Mouse (Mus musculus): ENCODE results near the gene Pafah1b1. TPM values are rescaled to one million over a fixed set of nuclear protein-coding genes. Genes with fewer than 3 reads are reported as not detected.
A peak's percentile ranks its signal among the peaks of the same experiment; 100 is the strongest.

Gene Pafah1b1
- total RNA-seq (2014; rRNA removed) (200 and 248 TPM in 2 replicates), polyA plus RNA-seq (2015; fragmentation: Nextera tagmentation; extraction: Ambion mirVana) (57.4 and 64.1 TPM in 2 replicates)

- peaks cover 8% of the 10 kb centered on the region for H3K4me1 ChIP-seq (ENCODE audit: insufficient read depth)
- H3K4me3 ChIP-seq (ENCODE audit: low read depth, low read length): peak within 1 kb of the TSS; percentile 100
- H3K36me3 ChIP-seq (ENCODE audit: insufficient read depth): no peaks in the 10 kb centered on the region
- DNase-seq: peak; percentile 97
- WGBS: 3% methylated on average over 50 of the region's 56 CpGs
- peak within 1 kb of the TSS; percentile 56 for H3K4me2 ChIP-seq (ENCODE audit: low read depth)
- H3K9ac ChIP-seq: peak within 1 kb of the TSS; percentile 97
- TF ChIP-seq CTCF (IDR thresholded peaks at IDR 0.05; ENCODE audit: low read depth): peak; percentile 45
- no peaks in the 10 kb centered on the region for H3K27me3 ChIP-seq (ENCODE audit: insufficient read depth, low read length)
- no peaks in the 10 kb centered on the region for H3K9me3 ChIP-seq (ENCODE audit: low read length)
- peak within 1 kb of the TSS; percentile 99 for H3K27ac ChIP-seq (ENCODE audit: low read depth, low read length)
- peak; percentile 98 for ATAC-seq
These were observed at the start of gene Pafah1b1 for GRCm38 (mm10) chr11:74724235-74724791. Gene Pafah1b1 (minus strand): TSS chr11:74724670.

GRCm38 (mm10) chr11:74772386-74772785 is 47.9 kb upstream of the Pafah1b1 start:
- no peaks in the 10 kb centered on the region for H3K27me3 ChIP-seq (ENCODE audit: insufficient read depth, low read length)
- peaks cover 17% of the 10 kb centered on the region for H3K36me3 ChIP-seq (ENCODE audit: insufficient read depth)
- no peak overlapping the region for H3K27ac ChIP-seq (ENCODE audit: low read depth, low read length)
- H3K9me3 ChIP-seq (ENCODE audit: low read length): no peaks in the 10 kb centered on the region
- no peak for ATAC-seq
- H3K4me2 ChIP-seq (ENCODE audit: low read depth): no peak overlapping the region
- WGBS: 90% methylated on average over 2 of the region's 2 CpGs
- H3K9ac ChIP-seq: no peak overlapping the region
- no peak for TF ChIP-seq CTCF (IDR thresholded peaks at IDR 0.05; ENCODE audit: low read depth)
- H3K4me3 ChIP-seq (ENCODE audit: low read depth, low read length): no peak overlapping the region
- no peak for DNase-seq
- H3K4me1 ChIP-seq (ENCODE audit: insufficient read depth): peaks cover 12% of the 10 kb centered on the region; the same call in 1 of the 2 replicates

GRCm38 (mm10) chr11:74771650-74772049 is 47.2 kb upstream of the Pafah1b1 start:
- peaks cover 17% of the 10 kb centered on the region for H3K36me3 ChIP-seq (ENCODE audit: insufficient read depth)
- peak overlapping the region; percentile 69 for H3K4me2 ChIP-seq (ENCODE audit: low read depth)
- no peaks in the 10 kb centered on the region for H3K27me3 ChIP-seq (ENCODE audit: insufficient read depth, low read length)
- H3K27ac ChIP-seq (ENCODE audit: low read depth, low read length): no peak overlapping the region
- no peaks in the 10 kb centered on the region for H3K9me3 ChIP-seq (ENCODE audit: low read length)
- DNase-seq (no peak), ATAC-seq (no peak)
- peaks cover 12% of the 10 kb centered on the region; the same call in 1 of the 2 replicates for H3K4me1 ChIP-seq (ENCODE audit: insufficient read depth)
- H3K9ac ChIP-seq: no peak overlapping the region
- H3K4me3 ChIP-seq (ENCODE audit: low read depth, low read length): peak overlapping the region; percentile 82
- 71% methylated on average over 4 of the region's 4 CpGs for WGBS
- no peak for TF ChIP-seq CTCF (IDR thresholded peaks at IDR 0.05; ENCODE audit: low read depth)

GRCm38 (mm10) chr11:74771234-74771633 is 46.8 kb upstream of the Pafah1b1 start:
- no peak for DNase-seq
- H3K4me3 ChIP-seq (ENCODE audit: low read depth, low read length): peak overlapping the region; percentile 82
- H3K9ac ChIP-seq: peak overlapping the region; percentile 93
- H3K27me3 ChIP-seq (ENCODE audit: insufficient read depth, low read length): no peaks in the 10 kb centered on the region
- no peak for ATAC-seq
- H3K4me2 ChIP-seq (ENCODE audit: low read depth): peak overlapping the region; percentile 69
- H3K9me3 ChIP-seq (ENCODE audit: low read length): no peaks in the 10 kb centered on the region
- peaks cover 12% of the 10 kb centered on the region; the same call in 1 of the 2 replicates for H3K4me1 ChIP-seq (ENCODE audit: insufficient read depth)
- no peak for TF ChIP-seq CTCF (IDR thresholded peaks at IDR 0.05; ENCODE audit: low read depth)
- H3K27ac ChIP-seq (ENCODE audit: low read depth, low read length): peak overlapping the region; percentile 96
- 11% methylated on average over 8 of the region's 8 CpGs for WGBS
- peaks cover 17% of the 10 kb centered on the region for H3K36me3 ChIP-seq (ENCODE audit: insufficient read depth)

DNA sequence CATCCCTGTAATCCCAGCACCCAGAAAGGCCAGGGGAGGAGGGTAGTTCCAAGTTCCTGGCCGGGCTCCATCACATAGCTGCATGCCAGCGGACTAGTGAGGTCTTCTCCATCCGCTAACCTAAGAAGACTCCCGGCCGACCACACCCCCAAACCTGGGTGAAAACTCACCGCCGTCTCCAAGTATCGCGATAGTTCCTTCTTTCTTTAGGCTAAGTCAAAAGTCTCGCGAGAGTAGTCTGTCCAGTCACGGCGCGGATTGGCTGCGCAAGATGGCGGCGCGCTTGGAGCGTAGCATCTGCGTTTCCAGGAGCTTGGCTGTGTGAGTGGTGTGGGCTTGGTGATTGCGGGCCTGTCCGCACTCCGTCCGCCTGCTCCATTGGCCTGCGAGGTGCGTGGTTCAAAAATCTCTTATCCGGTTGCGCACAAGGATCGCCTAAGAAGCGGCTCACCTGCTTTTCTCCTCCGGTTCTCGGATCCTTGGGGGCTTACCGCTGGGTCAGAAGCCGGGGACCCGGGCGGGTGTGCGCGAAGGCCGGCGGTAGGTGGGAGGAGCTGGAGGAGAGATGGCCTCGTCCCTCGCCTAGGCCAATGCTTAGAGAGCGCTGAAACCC is 46.2 kb upstream of the Pafah1b1 start, which contains the start of gene Mettl16:
Mettl16 (plus strand) TSS at position 236 of the 613 bp plus-strand sequence.
- Histone ChIP-seq H3K4me2 (ENCODE audit: low read depth) (peak within 1 kb of the TSS; percentile 69), H3K4me1 (ENCODE audit: insufficient read depth) (peaks cover 12% of the 10 kb centered on the region; the same call in 1 of the 2 replicates), H3K9ac (peak within 1 kb of the TSS; percentile 93), H3K27me3 (ENCODE audit: insufficient read depth, low read length) (no peaks in the 10 kb centered on the region), H3K9me3 (ENCODE audit: low read length) (no peaks in the 10 kb centered on the region), H3K36me3 (ENCODE audit: insufficient read depth) (peaks cover 11% of the 10 kb centered on the region; the same call in 1 of the 2 replicates), H3K4me3 (ENCODE audit: low read depth, low read length) (peak within 1 kb of the TSS; percentile 82), H3K27ac (ENCODE audit: low read depth, low read length) (peak within 1 kb of the TSS; percentile 96)
- peak; percentile 98 for DNase-seq
- 1% methylated on average over 43 of the region's 43 CpGs for WGBS
- ATAC-seq: peak; percentile 98
- TF ChIP-seq CTCF (IDR thresholded peaks at IDR 0.05; ENCODE audit: low read depth): no peak

DNA sequence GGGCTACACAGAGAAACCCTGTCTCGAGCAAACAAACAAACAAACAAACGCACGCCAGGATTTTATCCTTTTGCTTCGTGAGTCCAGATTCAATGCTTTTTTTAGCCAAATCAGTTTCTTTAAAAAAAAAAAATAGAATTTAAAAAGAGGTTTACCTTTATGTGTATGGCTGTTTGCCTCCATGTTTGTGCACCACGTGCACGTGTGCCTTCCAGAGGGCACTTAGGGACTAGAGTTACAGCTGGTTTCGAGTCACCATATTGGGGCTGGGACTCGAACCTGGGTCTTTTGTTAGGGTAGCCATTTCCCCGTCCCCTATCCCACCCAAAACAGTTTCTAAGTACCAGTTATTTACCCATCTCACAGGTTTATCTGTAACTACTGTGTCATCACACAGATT is 45.6 kb upstream of the Pafah1b1 start:
- Histone ChIP-seq H3K4me3 (ENCODE audit: low read depth, low read length) (peak overlapping the region; percentile 82), H3K27me3 (ENCODE audit: insufficient read depth, low read length) (no peaks in the 10 kb centered on the region), H3K27ac (ENCODE audit: low read depth, low read length) (peak overlapping the region; percentile 96), H3K4me2 (ENCODE audit: low read depth) (peak overlapping the region; percentile 69), H3K4me1 (ENCODE audit: insufficient read depth) (peaks cover 12% of the 10 kb centered on the region; the same call in 1 of the 2 replicates), H3K36me3 (ENCODE audit: insufficient read depth) (peaks cover 7% of the 10 kb centered on the region; the same call in 1 of the 2 replicates), H3K9me3 (ENCODE audit: low read length) (no peaks in the 10 kb centered on the region), H3K9ac (peak overlapping the region; percentile 93)
- ATAC-seq (peak; percentile 4; the same call in 1 of the 2 replicates), DNase-seq (no peak)
- no peak for TF ChIP-seq CTCF (IDR thresholded peaks at IDR 0.05; ENCODE audit: low read depth)
- WGBS: 77% methylated on average over 9 of the region's 9 CpGs

DNA sequence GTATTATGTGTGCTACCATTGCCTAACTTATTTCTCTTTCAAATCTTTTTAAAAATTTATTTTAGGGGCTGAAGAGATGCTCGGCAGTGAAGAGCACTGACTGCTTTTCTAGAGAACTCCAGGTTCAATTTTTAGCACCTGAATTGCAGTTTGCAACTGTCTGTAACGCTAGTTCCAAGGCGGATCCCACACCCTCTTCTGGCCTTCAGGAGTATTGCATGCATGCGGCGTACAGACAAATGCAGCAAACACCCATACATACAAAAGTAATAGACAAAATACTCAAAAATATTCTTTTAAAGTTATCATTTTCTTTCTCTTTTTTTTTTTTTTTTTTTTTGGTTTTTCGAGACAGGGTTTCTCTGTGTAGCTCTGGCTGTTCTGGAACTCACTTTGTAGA is 43.6 kb upstream of the Pafah1b1 start:
- ATAC-seq: no peak
- no peak overlapping the region for H3K9ac ChIP-seq
- WGBS: 35% methylated on average over 6 of the region's 6 CpGs
- no peak overlapping the region for H3K27ac ChIP-seq (ENCODE audit: low read depth, low read length)
- DNase-seq: peak; percentile 22
- H3K9me3 ChIP-seq (ENCODE audit: low read length): no peaks in the 10 kb centered on the region
- peaks cover 12% of the 10 kb centered on the region; the same call in 1 of the 2 replicates for H3K4me1 ChIP-seq (ENCODE audit: insufficient read depth)
- H3K4me2 ChIP-seq (ENCODE audit: low read depth): no peak overlapping the region
- peak; percentile 52 for TF ChIP-seq CTCF (IDR thresholded peaks at IDR 0.05; ENCODE audit: low read depth)
- H3K4me3 ChIP-seq (ENCODE audit: low read depth, low read length): no peak overlapping the region
- no peaks in the 10 kb centered on the region for H3K27me3 ChIP-seq (ENCODE audit: insufficient read depth, low read length)
- no peaks in the 10 kb centered on the region for H3K36me3 ChIP-seq (ENCODE audit: insufficient read depth)

Measured in forebrain, postnatal 0 days (tissue).